Mouse (Mus musculus) ES-E14 (cell line): ENCODE measurements around the gene Lpin3.

Experiments
- HCFC1 ChIP-seq: IDR thresholded peaks from 2 replicates; pipeline ENCODE4 v1.6.1; 2012; ENCODE audit warnings: low read length, inconsistent platforms, borderline replicate concordance; ENCODE audit not compliant: insufficient read depth
- ZNF384 ChIP-seq: IDR thresholded peaks from 2 replicates; pipeline ENCODE4 v1.6.1; 2012; ENCODE audit warnings: low read depth, low read length, inconsistent platforms

DNA sequence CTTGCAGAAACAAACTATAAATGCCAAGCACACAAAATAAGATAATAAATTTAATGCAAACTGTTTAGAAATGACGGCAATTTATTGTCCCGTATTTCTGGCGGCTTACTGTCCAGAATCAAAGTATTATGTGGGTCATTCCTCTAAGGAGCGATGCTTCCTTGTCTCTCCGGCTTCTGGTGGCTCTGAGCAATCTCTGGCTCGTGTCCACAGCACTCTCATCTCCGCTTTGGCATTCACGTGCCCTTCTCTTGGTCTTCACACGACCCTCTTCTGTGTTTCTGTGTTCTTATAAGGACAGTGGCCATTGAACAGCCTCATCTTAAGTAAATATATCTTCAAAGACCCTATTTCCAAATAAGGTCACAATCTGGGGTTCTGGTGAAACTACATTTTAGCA, 34.2 kb downstream of the Lpin3 start:
- TF ChIP-seq HCFC1 (no peak), ZNF384 (no peak)
